ENCODE assay signal across 8 mouse cellular contexts in genomic region chr6:71048199-71049094, GRCm38 (mm10).
DNase-seq lines count a peak whose midpoint lies in the region; ATAC-seq and TF ChIP-seq lines count a peak whose summit lies in the region.

No protein-coding gene starts in this region.

- no peaks in the 10 kb centered on the region for H3K36me3 ChIP-seq in heart, embryonic 12.5 days
- H3K36me3 ChIP-seq in ES-E14 (ENCODE audit: control insufficient read depth, insufficient read depth, low read length, poor library complexity, severe bottlenecking) = no peaks in the 10 kb centered on the region
- H3K36me3 ChIP-seq in forebrain, embryonic 11.5 days (ENCODE audit: control insufficient read depth, insufficient read depth, low read length) = no peaks in the 10 kb centered on the region
- H3K36me3 ChIP-seq in intestine, embryonic 14.5 days (ENCODE audit: control insufficient read depth, insufficient read depth, low read length) = no peaks in the 10 kb centered on the region
- no peaks in the 10 kb centered on the region for H3K36me3 ChIP-seq in stomach, embryonic 15.5 days

- WGBS in heart, embryonic 12.5 days = 1% methylated on average over 38 of the region's 38 CpGs
- WGBS in forebrain, embryonic 11.5 days = 2% methylated on average over 38 of the region's 38 CpGs
- WGBS in intestine, embryonic 14.5 days = 3% methylated on average over 38 of the region's 38 CpGs
- 2% methylated on average over 38 of the region's 38 CpGs for WGBS in stomach, embryonic 15.5 days

- no peak overlapping the region for H3K27ac ChIP-seq in heart, embryonic 12.5 days (ENCODE audit: poor library complexity, severe bottlenecking)
- no peak overlapping the region for H3K27ac ChIP-seq in ES-E14 (ENCODE audit: insufficient read depth, low read depth, low read length, poor library complexity, severe bottlenecking)
- no peak overlapping the region for H3K27ac ChIP-seq in forebrain, embryonic 11.5 days (ENCODE audit: low read depth, low read length)
- no peak overlapping the region for H3K27ac ChIP-seq in intestine, embryonic 14.5 days (ENCODE audit: low read depth)
- H3K27ac ChIP-seq in stomach, embryonic 15.5 days = no peak overlapping the region

- DNase-seq in heart, adult 9 months (ENCODE audit: low spot score in 2 of 2) = no peak
- DNase-seq in ES-E14 (ENCODE audit: low read depth, low spot score) = peak; percentile 29
- DNase-seq in forebrain, embryonic 11.5 days (ENCODE audit: low spot score) = peak; percentile 74
- peak; percentile 59 for DNase-seq in intestine, embryonic 14.5 days (ENCODE audit: low spot score)
- DNase-seq in urinary bladder, postnatal 10 days (ENCODE audit: low spot score) = no peak

- peaks cover 19% of the 10 kb centered on the region for H3K27me3 ChIP-seq in heart, embryonic 12.5 days (replicated peaks)
- H3K27me3 ChIP-seq in forebrain, embryonic 11.5 days (ENCODE audit: control insufficient read depth, insufficient read depth, low read length) = peaks cover 7% of the 10 kb centered on the region; the same call in 1 of the 2 replicates
- peaks cover 20% of the 10 kb centered on the region for H3K27me3 ChIP-seq in intestine, embryonic 14.5 days (replicated peaks; ENCODE audit: control insufficient read depth, insufficient read depth, low read length)
- H3K27me3 ChIP-seq in stomach, embryonic 15.5 days (replicated peaks) = 0 out of 2 replicates have a peak, but pooled peaks cover 9% of the 10 kb centered on the region

- in situ Hi-C loops in ES-E14 (cut with MboI; ENCODE audit: low sequenced_read_pairs in 2 of 2, unreplicated experiment in 2 of 2) = no loop called here

- peaks cover 4% of the 10 kb centered on the region for H3K4me1 ChIP-seq in heart, embryonic 12.5 days (replicated peaks)
- no peaks in the 10 kb centered on the region for H3K4me1 ChIP-seq in ES-E14 (ENCODE audit: control insufficient read depth in 2 of 2, insufficient read depth in 2 of 2, low read length in 2 of 2, poor library complexity in 1 of 2)
- H3K4me1 ChIP-seq in forebrain, embryonic 11.5 days (replicated peaks; ENCODE audit: control insufficient read depth, insufficient read depth, low read length) = peaks cover 6% of the 10 kb centered on the region; the same call in 1 of the 2 replicates
- peaks cover 5% of the 10 kb centered on the region; the same call in 1 of the 2 replicates for H3K4me1 ChIP-seq in intestine, embryonic 14.5 days (replicated peaks; ENCODE audit: control insufficient read depth, insufficient read depth, low read length)
- H3K4me1 ChIP-seq in stomach, embryonic 15.5 days = peaks cover 3% of the 10 kb centered on the region

- peak overlapping the region; percentile 67 for H3K9ac ChIP-seq in heart, embryonic 12.5 days
- H3K9ac ChIP-seq in ES-E14 (ENCODE audit: insufficient read depth, low read depth, low read length, poor library complexity, severe bottlenecking) = peak overlapping the region; percentile 32; the same call in 1 of the 2 replicates
- peak overlapping the region; percentile 59 for H3K9ac ChIP-seq in forebrain, embryonic 11.5 days (ENCODE audit: low read length)
- H3K9ac ChIP-seq in intestine, embryonic 14.5 days (ENCODE audit: low read length) = peak overlapping the region; percentile 41
- peak overlapping the region; percentile 19; the same call in 1 of the 2 replicates for H3K9ac ChIP-seq in stomach, embryonic 15.5 days

- no peak for ATAC-seq in heart, embryonic 12.5 days (ENCODE audit: insufficient number of reproducible peaks, low FRiP score)
- peak; percentile 60; the same call in 1 of the 2 replicates for ATAC-seq in forebrain, embryonic 11.5 days (replicated peaks; ENCODE audit: low FRiP score)
- ATAC-seq in intestine, embryonic 14.5 days (replicated peaks; ENCODE audit: low FRiP score, low TSS enrichment, low read depth) = no peak
- ATAC-seq in megakaryocyte, adult 5-6 weeks (ENCODE audit: poor library complexity, severe bottlenecking) = peak; percentile 49
- no peak for ATAC-seq in stomach, embryonic 15.5 days (ENCODE audit: insufficient read depth, low FRiP score, low read depth)

- peak overlapping the region; percentile 51 for H3K4me3 ChIP-seq in heart, embryonic 12.5 days
- H3K4me3 ChIP-seq in ES-E14 (ENCODE audit: insufficient read depth in 1 of 2, low read depth in 1 of 2, low read length in 2 of 2, poor library complexity in 1 of 2, severe bottlenecking in 1 of 2) = peak overlapping the region; percentile 37 to 43
- H3K4me3 ChIP-seq in forebrain, embryonic 11.5 days (ENCODE audit: low read depth, low read length) = peak overlapping the region; percentile 33
- H3K4me3 ChIP-seq in intestine, embryonic 14.5 days (ENCODE audit: low read depth, low read length) = peak overlapping the region; percentile 39
- H3K4me3 ChIP-seq in stomach, embryonic 15.5 days (replicated peaks) = peak overlapping the region; percentile 41

- no peaks in the 10 kb centered on the region for H3K9me3 ChIP-seq in heart, embryonic 12.5 days (replicated peaks)
- no peaks in the 10 kb centered on the region for H3K9me3 ChIP-seq in ES-E14 (ENCODE audit: control insufficient read depth, insufficient read depth, low read depth, low read length)
- no peaks in the 10 kb centered on the region for H3K9me3 ChIP-seq in forebrain, embryonic 11.5 days (ENCODE audit: control insufficient read depth, low read length)
- H3K9me3 ChIP-seq in intestine, embryonic 14.5 days (ENCODE audit: control insufficient read depth, low read length) = no peaks in the 10 kb centered on the region
- no peaks in the 10 kb centered on the region for H3K9me3 ChIP-seq in stomach, embryonic 15.5 days

- H3K4me2 ChIP-seq in heart, embryonic 12.5 days = peak overlapping the region; percentile 94
- H3K4me2 ChIP-seq in forebrain, embryonic 11.5 days (ENCODE audit: low read depth, low read length, severe bottlenecking) = peak overlapping the region; percentile 77
- peak overlapping the region; percentile 91 for H3K4me2 ChIP-seq in intestine, embryonic 14.5 days (ENCODE audit: low read length)
- H3K4me2 ChIP-seq in stomach, embryonic 15.5 days = peak overlapping the region; percentile 88

TF ChIP-seq in ES-E14, 5 proteins besides CTCF, POLR2A, EP300 and RAD21:
- TF ChIP-seq HCFC1 (IDR thresholded peaks at IDR 0.05; ENCODE audit: borderline replicate concordance, insufficient read depth, low read length) (no peak), MAFK (IDR thresholded peaks at IDR 0.05; ENCODE audit: insufficient read depth, low read depth, low read length) (no peak), ZC3H11A (IDR thresholded peaks at IDR 0.05; ENCODE audit: borderline replicate concordance, low read depth, low read length) (no peak), ZNF384 (IDR thresholded peaks at IDR 0.05; ENCODE audit: low read depth, low read length) (no peak), CHD2 (IDR thresholded peaks at IDR 0.05; ENCODE audit: low read depth, low read length) (no peak)

Comparison
In these comparisons a context has a peak if more than half of its experiments do, and no peak if none do; other contexts are left out.
1. ATAC-seq: peak in forebrain, embryonic 11.5 days (single experiment) and megakaryocyte, adult 5-6 weeks (single experiment); none in heart, embryonic 12.5 days (single experiment), intestine, embryonic 14.5 days (single experiment) and stomach, embryonic 15.5 days (single experiment).
2. DNase-seq: peak in ES-E14 (single experiment), forebrain, embryonic 11.5 days (single experiment) and intestine, embryonic 14.5 days (single experiment); none in heart, adult 9 months (0 of 2) and urinary bladder, postnatal 10 days (single experiment).
3. Peak in every context shown above with its lines, with median percentiles within 50 percentile points of each other: H3K4me2 ChIP-seq, H3K4me3 ChIP-seq and H3K9ac ChIP-seq.